Mouse (Mus musculus) layer of hippocampus, postnatal 36 days (tissue): ENCODE measurements around the gene Itgb8. TPM values are rescaled to one million over a fixed set of nuclear protein-coding genes. Genes with fewer than 3 reads are reported as not detected.

Experiments used
- DNase-seq, 2 experiments: peaks; one replicate each; pipeline ENCODE4 v3.0.0; 2022
- total RNA-seq, 2 experiments: library from RNA; stranded (reverse); gene quantifications; 2 replicates each; pipeline ENCODE4 v1.2.3; 2021

Gene Itgb8
- total RNA-seq, result 10 to 100 TPM; 32.2 to 33.5 TPM

DNA sequence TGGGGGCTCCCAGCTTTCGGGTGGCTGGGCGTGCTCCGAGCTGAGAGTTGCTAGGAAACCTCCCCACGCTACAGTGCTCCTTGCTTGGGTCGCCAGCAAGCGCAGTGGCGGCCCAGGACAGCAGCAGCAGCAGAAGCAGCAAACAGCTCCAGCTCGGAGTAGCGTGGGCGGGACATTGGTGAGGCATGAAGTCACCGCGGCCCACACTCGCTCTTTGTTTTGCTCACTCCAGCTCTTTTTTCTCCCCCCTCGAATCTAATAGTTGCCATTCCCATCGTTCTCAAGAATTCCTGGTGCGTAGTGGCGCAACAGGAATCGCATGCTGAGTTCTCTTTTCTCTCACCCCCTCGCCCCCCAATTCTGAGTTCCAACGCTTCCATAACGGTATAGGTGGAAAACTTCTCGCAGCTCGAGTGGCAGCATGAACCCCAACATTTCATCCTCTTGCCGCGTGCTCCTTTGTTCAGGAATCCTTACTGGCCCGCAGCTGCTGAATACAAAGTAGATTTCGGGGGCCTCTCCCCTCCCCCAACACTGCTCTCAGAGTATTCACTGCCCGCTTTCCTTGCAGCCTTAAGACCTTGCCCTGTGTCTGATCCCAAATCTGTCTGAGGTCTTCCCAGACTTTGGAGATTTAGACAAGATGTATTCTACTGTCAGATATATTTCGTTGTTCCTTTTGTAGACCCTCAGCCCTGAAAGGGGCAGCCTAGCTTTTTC is at the start of gene Itgb8:
TSS of gene Itgb8 (minus strand) at position 107 of the 720 bp plus-strand sequence.
- no peak for DNase-seq

DNA sequence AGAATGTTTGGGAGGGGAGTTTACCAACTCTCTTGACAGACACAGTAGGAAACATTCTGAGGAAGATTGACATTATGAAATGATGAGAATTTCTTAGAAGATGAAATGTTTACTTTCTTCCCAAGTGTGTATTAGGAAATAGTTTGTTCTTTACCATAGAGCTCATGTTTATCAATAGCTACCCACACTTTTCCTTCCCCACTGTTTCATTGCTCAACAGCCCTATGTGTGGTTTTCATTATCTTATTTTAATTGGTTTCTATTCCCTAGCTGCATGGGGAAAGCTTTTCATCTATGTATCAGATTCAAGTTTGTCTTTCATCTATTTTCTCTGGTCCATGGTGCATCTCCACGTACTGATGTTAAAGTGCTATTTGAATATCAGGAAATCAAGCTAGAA is 37.7 kb upstream of the Itgb8 start:
- DNase-seq, result no peak

- no peak for DNase-seq
Observed at GRCm38 (mm10) chr12:119273605-119274004, 35.0 kb upstream of the Itgb8 start.

- DNase-seq, result no peak
Observed at GRCm38 (mm10) chr12:119271964-119272363, 33.4 kb upstream of the Itgb8 start.

DNA sequence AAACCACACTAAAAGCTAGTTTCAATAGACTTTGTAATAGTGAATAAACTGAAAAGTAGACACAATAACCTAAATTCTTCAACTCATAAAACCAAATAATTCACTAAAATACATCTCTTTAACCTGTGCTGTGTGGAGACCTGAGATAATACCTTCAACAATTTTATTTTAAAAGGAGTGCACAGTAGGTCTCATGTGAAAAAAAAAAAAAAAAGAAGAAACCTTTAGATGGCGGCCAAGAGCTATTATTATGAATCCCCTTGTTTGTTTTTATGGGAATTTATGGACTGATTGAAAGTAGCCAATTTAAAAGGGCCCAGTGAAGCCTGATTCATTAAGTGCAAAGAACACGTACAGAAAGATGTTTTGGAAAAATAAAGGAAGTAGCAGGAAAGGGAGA is 31.4 kb upstream of the Itgb8 start:
- no peak for DNase-seq

DNA sequence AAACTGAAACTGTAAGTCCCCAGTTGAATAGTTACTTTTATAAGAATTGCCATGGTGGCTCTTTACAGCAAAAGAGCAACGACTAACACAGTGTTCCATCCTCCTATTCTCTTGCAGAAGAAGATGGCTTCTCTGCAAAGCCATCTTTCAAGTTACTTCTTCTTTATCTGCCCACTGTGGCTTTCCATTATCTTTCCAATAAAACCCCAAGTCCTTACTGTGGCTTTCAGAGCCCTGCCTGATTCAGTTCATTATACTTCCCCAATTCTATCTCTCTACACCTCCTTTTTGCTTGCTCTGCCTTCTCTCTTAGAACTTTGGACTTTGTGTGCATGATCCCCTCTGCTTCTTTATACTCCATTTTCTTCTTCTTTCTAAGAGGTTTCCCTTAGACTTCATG is 30.1 kb upstream of the Itgb8 start:
- DNase-seq, result no peak

GRCm38 (mm10) chr12:119264506-119264905 is 25.9 kb upstream of the Itgb8 start:
- no peak for DNase-seq

- no peak for DNase-seq
Observed at GRCm38 (mm10) chr12:119248581-119248980, 10.0 kb upstream of the Itgb8 start.

- no peak for DNase-seq
Observed at GRCm38 (mm10) chr12:119241071-119241470, 2.5 kb upstream of the Itgb8 start.

- peak; percentile 81 to 83 for DNase-seq
Observed at GRCm38 (mm10) chr12:119237921-119238695, 494 bp downstream of the Itgb8 start.

GRCm38 (mm10) chr12:119237241-119237920 is 1.2 kb downstream of the Itgb8 start:
- DNase-seq, result no peak

DNA sequence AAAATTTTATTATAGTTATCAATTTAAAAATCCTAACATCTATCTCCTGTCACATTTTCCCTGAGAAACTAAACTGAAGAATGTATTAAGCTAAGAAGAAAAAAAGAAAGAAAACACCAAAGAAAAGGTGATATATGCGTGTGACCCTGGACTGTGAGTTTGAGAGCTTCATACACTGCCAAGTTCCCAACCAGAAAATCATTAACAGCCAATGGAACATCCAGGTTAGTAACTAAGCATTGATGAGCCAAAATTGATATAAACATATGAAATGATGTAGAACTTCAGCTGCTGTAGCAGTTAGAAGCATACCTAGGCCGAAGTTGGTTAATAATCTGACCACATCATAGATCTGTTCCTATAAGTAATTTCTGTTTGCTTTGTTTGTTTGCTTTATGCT is 6.8 kb downstream of the Itgb8 start:
- no peak for DNase-seq

- DNase-seq, result no peak
Observed at GRCm38 (mm10) chr12:119230444-119230843, 8.2 kb downstream of the Itgb8 start.

GRCm38 (mm10) chr12:119229601-119230000 is 9.0 kb downstream of the Itgb8 start:
- DNase-seq, result no peak

- no peak for DNase-seq
Observed at GRCm38 (mm10) chr12:119227898-119228297, 10.7 kb downstream of the Itgb8 start.

DNA sequence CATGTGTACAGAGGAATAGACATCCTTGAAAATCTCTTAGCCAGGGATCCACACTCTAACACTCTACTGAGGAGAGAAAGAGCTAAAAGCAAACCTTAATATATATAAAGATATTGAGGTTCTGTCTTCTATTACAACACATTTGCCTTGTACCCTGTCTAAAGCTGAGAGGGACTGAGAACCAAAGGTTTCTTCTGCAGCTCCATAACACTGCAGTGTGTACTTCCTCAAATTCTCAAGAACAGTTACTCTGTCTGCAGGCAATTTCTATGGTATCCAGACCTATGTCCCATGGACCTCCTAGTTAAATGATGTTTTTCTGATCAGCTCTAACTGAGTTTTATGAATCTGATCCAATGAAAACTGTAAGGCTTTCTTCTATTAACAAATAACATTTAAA is 13.9 kb downstream of the Itgb8 start:
- no peak for DNase-seq

GRCm38 (mm10) chr12:119219409-119219808 is 19.2 kb downstream of the Itgb8 start:
- DNase-seq, result peak in 1 of 2 experiments; percentile 6

DNA sequence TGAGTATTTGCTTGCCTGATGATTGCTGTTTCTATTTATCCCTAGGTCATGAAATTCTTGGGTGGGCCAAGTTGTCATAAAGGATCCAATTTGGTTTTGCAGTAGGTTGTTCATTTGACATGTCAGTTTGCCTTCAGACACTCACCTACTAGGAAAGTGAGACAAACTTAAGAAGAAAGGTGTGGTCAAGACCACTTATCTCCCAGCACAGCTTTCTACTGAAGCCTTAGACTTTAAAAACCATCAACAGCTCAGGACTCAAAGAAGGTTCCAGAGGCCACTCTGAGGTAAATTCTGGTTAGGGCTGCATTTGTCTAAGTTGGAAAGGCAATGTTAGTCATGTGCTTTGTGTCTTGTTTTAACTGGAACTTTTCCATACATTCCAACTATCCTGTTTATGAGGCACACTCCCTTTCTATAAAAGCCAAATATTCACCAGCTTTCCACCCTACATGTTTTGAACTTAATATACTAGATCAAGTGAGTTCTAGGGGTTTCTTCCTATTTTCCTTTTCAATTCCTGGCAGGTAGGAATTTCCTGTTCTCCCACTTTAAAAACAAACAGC is 20.8 kb downstream of the Itgb8 start:
- no peak for DNase-seq

DNA sequence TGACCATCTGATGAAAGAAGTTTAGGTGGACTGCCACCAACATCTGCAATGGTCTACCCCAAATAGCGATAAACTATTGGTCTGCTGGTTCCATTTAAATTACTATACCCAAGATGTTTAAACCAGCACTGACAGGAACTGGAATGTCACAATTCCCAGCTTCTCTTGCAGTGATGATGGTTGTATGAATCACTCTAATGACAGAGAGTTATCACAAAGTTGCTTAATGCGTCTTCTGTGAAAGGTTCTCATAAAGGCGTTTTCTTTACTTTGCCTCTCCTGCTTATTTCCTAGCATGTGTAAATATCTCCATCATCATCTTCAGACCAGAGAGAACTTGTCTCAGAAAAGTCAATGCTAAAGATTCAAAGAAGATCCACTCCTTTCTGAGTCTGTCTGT is 23.4 kb downstream of the Itgb8 start:
- DNase-seq, result no peak

DNA sequence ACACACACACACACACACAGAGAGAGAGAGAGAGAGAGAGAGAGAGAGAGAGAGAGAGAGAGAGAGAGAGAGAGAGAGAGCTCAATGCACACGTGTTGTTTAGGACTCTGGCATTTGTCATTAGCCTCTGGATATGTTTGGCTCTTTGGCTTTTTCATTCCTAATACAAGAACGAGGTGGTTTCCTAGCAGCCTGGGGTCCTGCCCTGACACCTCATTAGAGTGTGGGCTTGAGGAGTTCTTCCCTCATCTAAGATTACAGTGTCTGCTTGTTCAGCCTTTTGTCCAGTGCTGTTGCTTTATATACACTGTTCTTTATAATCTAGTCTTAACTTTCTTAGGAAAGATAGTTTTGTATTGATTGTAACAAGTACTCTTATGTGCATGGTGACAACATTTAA is 27.1 kb downstream of the Itgb8 start:
- no peak for DNase-seq

DNA sequence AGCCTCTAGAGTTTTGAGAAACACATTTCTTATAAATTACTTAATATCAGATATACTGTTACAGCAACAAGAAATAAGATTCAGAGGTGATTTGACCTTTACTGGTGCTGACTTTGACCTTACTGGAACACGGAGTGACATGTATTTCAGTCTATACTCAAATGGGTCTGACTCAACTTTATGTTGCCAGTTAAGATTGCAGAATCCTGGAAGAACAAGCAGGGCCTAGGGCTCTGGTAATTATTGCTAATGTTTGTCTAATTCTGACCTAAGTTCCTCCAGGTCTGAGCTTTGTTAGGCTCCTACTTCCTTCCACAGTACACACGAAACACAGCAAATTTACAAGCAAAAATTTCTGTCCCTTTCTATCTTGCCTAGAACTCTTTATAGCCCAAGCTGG is 28.0 kb downstream of the Itgb8 start:
- DNase-seq, result no peak

GRCm38 (mm10) chr12:119210073-119210425 is 28.6 kb downstream of the Itgb8 start:
- no peak for DNase-seq

DNA sequence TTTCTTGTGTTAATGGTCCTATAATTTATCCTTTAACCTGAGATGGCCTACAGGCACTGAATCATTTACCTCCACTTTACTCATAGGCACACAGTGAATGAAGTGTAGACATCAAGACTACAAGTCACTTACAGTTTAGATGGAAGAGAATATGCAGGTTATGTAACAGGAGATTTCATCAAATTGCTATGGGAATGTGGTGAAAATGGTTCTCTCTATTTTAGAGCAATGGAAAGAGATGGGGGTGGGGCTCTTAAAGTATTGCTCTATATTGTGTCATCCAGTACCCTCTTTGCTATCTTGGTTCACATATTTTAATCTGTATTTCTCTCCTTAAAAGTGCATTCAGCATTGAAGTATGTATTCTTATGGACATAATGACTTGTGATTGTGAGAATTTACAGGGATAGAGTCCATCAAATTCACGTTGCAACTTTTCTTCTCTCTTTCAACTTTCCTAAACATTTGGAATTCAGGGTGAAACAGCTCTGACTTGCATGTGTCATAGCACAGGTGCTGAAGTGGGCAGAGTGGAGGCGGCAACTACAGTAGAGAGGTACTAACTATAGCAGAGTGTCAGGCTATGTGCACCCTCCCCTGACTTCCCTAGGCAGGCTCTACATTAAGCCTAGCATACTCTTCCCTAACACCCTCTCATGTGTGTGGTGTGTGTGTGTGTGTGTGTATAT is 29.1 kb downstream of the Itgb8 start:
- DNase-seq, result no peak
